Mouse (Mus musculus): ENCODE data around the gene Slc26a3.

Slc26a3 gene

GRCm38 (mm10) chr12:31513724-31514503 is 123.2 kb downstream of the Slc26a3 start:
- no peak for DNase-seq (ENCODE audit: low spot score)

DNA sequence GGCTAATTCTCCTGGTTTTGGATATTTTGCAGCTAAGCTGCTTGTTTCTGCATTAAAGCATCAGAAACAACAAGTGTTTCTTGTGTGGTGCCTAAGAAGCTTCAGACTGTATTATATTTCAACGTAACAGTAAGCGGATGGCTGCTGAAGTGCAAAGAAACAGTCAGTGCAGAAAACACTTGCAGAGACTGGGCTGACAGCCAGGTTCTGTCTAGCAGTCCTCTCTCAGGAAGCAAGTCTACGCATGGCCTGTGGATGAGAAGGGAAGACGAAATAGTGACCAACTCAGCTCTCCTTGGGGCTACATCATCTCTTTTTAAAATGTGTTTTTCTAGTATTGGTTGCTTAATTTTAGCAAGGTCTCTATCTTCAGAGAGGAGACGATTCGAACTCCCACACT is 129.4 kb downstream of the Slc26a3 start:
- DNase-seq (ENCODE audit: low spot score) = peak; percentile 28

- no peak for DNase-seq (ENCODE audit: low spot score)
Measured at GRCm38 (mm10) chr12:31521371-31521770, 130.7 kb downstream of the Slc26a3 start.
